Mouse (Mus musculus): ENCODE measurements at regions not wholly inside any gene's neighbourhood (a gene's known extent, or its start where the extent isn't known, plus 50 kb on each side); places are given as distances from the start of the nearest gene placed in this dataset.
"Not testable (repeated sequence)": the region's sequence is repeated elsewhere in the genome, so short reads cannot be mapped to it uniquely, and the experiment has no call there.

GRCm38 (mm10) chr3:21729328-21729727, 347.1 kb upstream of the Tbl1xr1 start:
- no peak for DNase-seq (ENCODE audit: low read depth)

GRCm38 (mm10) chr3:21735688-21736087, 340.8 kb upstream of the Tbl1xr1 start:
- DNase-seq (ENCODE audit: low read depth) = not testable (repeated sequence)

GRCm38 (mm10) chr3:21739720-21740119, 336.7 kb upstream of the Tbl1xr1 start:
- no peak for DNase-seq (ENCODE audit: low read depth)

GRCm38 (mm10) chr3:21744107-21744506, 332.3 kb upstream of the Tbl1xr1 start:
- no peak for DNase-seq (ENCODE audit: low read depth)

GRCm38 (mm10) chr3:21760516-21761218, 315.8 kb upstream of the Tbl1xr1 start:
- DNase-seq (ENCODE audit: low read depth) = no peak

- no peak for DNase-seq (ENCODE audit: low read depth)
These were observed 315.2 kb upstream of the Tbl1xr1 start for GRCm38 (mm10) chr3:21761219-21761600.

- DNase-seq (ENCODE audit: low read depth) = no peak
These were observed 314.5 kb upstream of the Tbl1xr1 start for GRCm38 (mm10) chr3:21761909-21762308.

GRCm38 (mm10) chr3:21768081-21768480, 308.4 kb upstream of the Tbl1xr1 start:
- no peak for DNase-seq (ENCODE audit: low read depth)

GRCm38 (mm10) chr3:21769920-21770547, 306.4 kb upstream of the Tbl1xr1 start:
- no peak for DNase-seq (ENCODE audit: low read depth)

GRCm38 (mm10) chr3:21771752-21772298, 304.6 kb upstream of the Tbl1xr1 start:
- DNase-seq (ENCODE audit: low read depth) = no peak

GRCm38 (mm10) chr3:21774172-21774842, 302.1 kb upstream of the Tbl1xr1 start:
- no peak for DNase-seq (ENCODE audit: low read depth)

- no peak for DNase-seq (ENCODE audit: low read depth)
These were observed 297.7 kb upstream of the Tbl1xr1 start for GRCm38 (mm10) chr3:21778789-21779188.

- DNase-seq (ENCODE audit: low read depth) = no peak
These were observed 284.3 kb upstream of the Tbl1xr1 start for GRCm38 (mm10) chr3:21791983-21792631.

- DNase-seq (ENCODE audit: low read depth) = no peak
These were observed 278.3 kb upstream of the Tbl1xr1 start for GRCm38 (mm10) chr3:21798139-21798538.

- not testable (repeated sequence) for DNase-seq (ENCODE audit: low read depth)
These were observed 272.6 kb upstream of the Tbl1xr1 start for GRCm38 (mm10) chr3:21803886-21804285.

- DNase-seq (ENCODE audit: low read depth) = no peak
These were observed 269.8 kb upstream of the Tbl1xr1 start for GRCm38 (mm10) chr3:21806494-21807157.

- DNase-seq (ENCODE audit: low read depth) = no peak
These were observed 267.9 kb upstream of the Tbl1xr1 start for GRCm38 (mm10) chr3:21808539-21808938.

GRCm38 (mm10) chr3:21809769-21810470, 266.5 kb upstream of the Tbl1xr1 start:
- DNase-seq (ENCODE audit: low read depth) = peak; percentile 9

- peak; percentile 10 for DNase-seq (ENCODE audit: low read depth)
These were observed 263.1 kb upstream of the Tbl1xr1 start for GRCm38 (mm10) chr3:21813401-21813800.

- no peak for DNase-seq (ENCODE audit: low read depth)
These were observed 259.2 kb upstream of the Tbl1xr1 start for GRCm38 (mm10) chr3:21816968-21817858.

Measured in naive thymus-derived CD4-positive, alpha-beta T cell, adult 2 months (primary cell).